Mouse (Mus musculus): ENCODE measurements around the gene Dcun1d2. TPM values are rescaled to one million over a fixed set of nuclear protein-coding genes. Genes with fewer than 3 reads are reported as not detected.

Gene Dcun1d2
- polyA plus RNA-seq, 1 experiment from 2014 or later = 20.9 TPM

GRCm38 (mm10) chr8:13306309-13306909 is 18.5 kb upstream of the Dcun1d2 start:
- no peak overlapping the region for H3K4me2 ChIP-seq
- 62% methylated on average over 7 of the region's 7 CpGs for WGBS
- no peak overlapping the region for H3K9ac ChIP-seq (ENCODE audit: low read depth, low read length)
- no peaks in the 10 kb centered on the region for H3K27me3 ChIP-seq (replicated peaks; ENCODE audit: control insufficient read depth, insufficient read depth, low read length)
- peaks cover 11% of the 10 kb centered on the region for H3K36me3 ChIP-seq (ENCODE audit: control insufficient read depth, insufficient read depth, low read length)
- H3K4me1 ChIP-seq (replicated peaks; ENCODE audit: control insufficient read depth, insufficient read depth, low read length) = no peaks in the 10 kb centered on the region
- H3K9me3 ChIP-seq (ENCODE audit: control insufficient read depth, low read length) = no peaks in the 10 kb centered on the region
- no peak for DNase-seq (ENCODE audit: low spot score)
- 0 out of 2 replicates have a peak, but pooled peaks have one; percentile 43 for ATAC-seq (replicated peaks; ENCODE audit: low FRiP score)
- H3K4me3 ChIP-seq (ENCODE audit: low read depth, low read length) = no peak overlapping the region
- H3K27ac ChIP-seq (ENCODE audit: low read depth, low read length) = no peak overlapping the region

DNA sequence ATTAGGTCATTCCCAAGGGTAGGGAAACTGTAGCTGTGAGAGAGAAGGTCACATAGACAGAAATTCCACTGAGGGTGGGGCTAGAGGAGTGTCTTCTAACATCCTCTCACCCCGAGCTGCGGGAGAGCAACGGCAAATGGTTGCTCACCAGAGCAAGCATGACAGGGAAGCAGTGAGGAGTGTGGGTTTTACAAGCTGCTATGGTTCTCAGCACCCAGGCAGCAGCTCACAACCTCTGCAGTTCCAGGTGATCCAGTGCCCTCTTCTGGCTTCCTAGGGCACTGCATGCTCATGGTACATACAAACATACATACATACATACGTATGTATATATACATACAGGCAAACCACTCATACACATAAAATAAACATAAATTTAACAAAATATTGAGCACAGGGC is 18.0 kb upstream of the Dcun1d2 start:
- Histone ChIP-seq H3K4me3 (ENCODE audit: low read depth, low read length) (no peak overlapping the region), H3K4me2 (no peak overlapping the region), H3K4me1 (replicated peaks; ENCODE audit: control insufficient read depth, insufficient read depth, low read length) (no peaks in the 10 kb centered on the region), H3K36me3 (ENCODE audit: control insufficient read depth, insufficient read depth, low read length) (peaks cover 11% of the 10 kb centered on the region), H3K9me3 (ENCODE audit: control insufficient read depth, low read length) (no peaks in the 10 kb centered on the region), H3K27ac (ENCODE audit: low read depth, low read length) (no peak overlapping the region), H3K27me3 (replicated peaks; ENCODE audit: control insufficient read depth, insufficient read depth, low read length) (no peaks in the 10 kb centered on the region), H3K9ac (ENCODE audit: low read depth, low read length) (no peak overlapping the region)
- no peak for ATAC-seq (replicated peaks; ENCODE audit: low FRiP score)
- no peak for DNase-seq (ENCODE audit: low spot score)
- WGBS = 93% methylated on average over 4 of the region's 4 CpGs

GRCm38 (mm10) chr8:13305459-13305858 is 17.5 kb upstream of the Dcun1d2 start:
- WGBS = 93% methylated on average over 6 of the region's 6 CpGs
- H3K27ac ChIP-seq (ENCODE audit: low read depth, low read length) = no peak overlapping the region
- ATAC-seq (replicated peaks; ENCODE audit: low FRiP score) (no peak), DNase-seq (ENCODE audit: low spot score) (no peak)
- no peaks in the 10 kb centered on the region for H3K4me1 ChIP-seq (replicated peaks; ENCODE audit: control insufficient read depth, insufficient read depth, low read length)
- no peak overlapping the region for H3K4me2 ChIP-seq
- peaks cover 11% of the 10 kb centered on the region for H3K36me3 ChIP-seq (ENCODE audit: control insufficient read depth, insufficient read depth, low read length)
- no peak overlapping the region for H3K9ac ChIP-seq (ENCODE audit: low read depth, low read length)
- no peak overlapping the region for H3K4me3 ChIP-seq (ENCODE audit: low read depth, low read length)
- no peaks in the 10 kb centered on the region for H3K9me3 ChIP-seq (ENCODE audit: control insufficient read depth, low read length)
- no peaks in the 10 kb centered on the region for H3K27me3 ChIP-seq (replicated peaks; ENCODE audit: control insufficient read depth, insufficient read depth, low read length)

- Histone ChIP-seq H3K4me1 (replicated peaks; ENCODE audit: control insufficient read depth, insufficient read depth, low read length) (no peaks in the 10 kb centered on the region), H3K9ac (ENCODE audit: low read depth, low read length) (no peak overlapping the region), H3K27ac (ENCODE audit: low read depth, low read length) (no peak overlapping the region), H3K4me3 (ENCODE audit: low read depth, low read length) (no peak overlapping the region), H3K27me3 (replicated peaks; ENCODE audit: control insufficient read depth, insufficient read depth, low read length) (no peaks in the 10 kb centered on the region), H3K9me3 (ENCODE audit: control insufficient read depth, low read length) (no peaks in the 10 kb centered on the region), H3K36me3 (ENCODE audit: control insufficient read depth, insufficient read depth, low read length) (peaks cover 23% of the 10 kb centered on the region), H3K4me2 (no peak overlapping the region)
- ATAC-seq (replicated peaks; ENCODE audit: low FRiP score) (no peak), DNase-seq (ENCODE audit: low spot score) (no peak)
- WGBS = 92% methylated on average over 7 of the region's 7 CpGs
Observed at GRCm38 (mm10) chr8:13301036-13301435, 13.1 kb upstream of the Dcun1d2 start.

GRCm38 (mm10) chr8:13299571-13299970 is 11.6 kb upstream of the Dcun1d2 start:
- no peaks in the 10 kb centered on the region for H3K27me3 ChIP-seq (replicated peaks; ENCODE audit: control insufficient read depth, insufficient read depth, low read length)
- H3K27ac ChIP-seq (ENCODE audit: low read depth, low read length) = no peak overlapping the region
- DNase-seq (ENCODE audit: low spot score) (no peak), ATAC-seq (replicated peaks; ENCODE audit: low FRiP score) (no peak)
- H3K9ac ChIP-seq (ENCODE audit: low read depth, low read length) = no peak overlapping the region
- H3K4me3 ChIP-seq (ENCODE audit: low read depth, low read length) = no peak overlapping the region
- H3K36me3 ChIP-seq (ENCODE audit: control insufficient read depth, insufficient read depth, low read length) = peaks cover 29% of the 10 kb centered on the region
- 93% methylated on average over 8 of the region's 8 CpGs for WGBS
- H3K4me2 ChIP-seq = no peak overlapping the region
- no peaks in the 10 kb centered on the region for H3K9me3 ChIP-seq (ENCODE audit: control insufficient read depth, low read length)
- H3K4me1 ChIP-seq (replicated peaks; ENCODE audit: control insufficient read depth, insufficient read depth, low read length) = no peaks in the 10 kb centered on the region

- Histone ChIP-seq H3K36me3 (ENCODE audit: control insufficient read depth, insufficient read depth, low read length) (peaks cover 16% of the 10 kb centered on the region), H3K4me1 (replicated peaks; ENCODE audit: control insufficient read depth, insufficient read depth, low read length) (no peaks in the 10 kb centered on the region), H3K27me3 (replicated peaks; ENCODE audit: control insufficient read depth, insufficient read depth, low read length) (no peaks in the 10 kb centered on the region), H3K4me3 (ENCODE audit: low read depth, low read length) (no peak overlapping the region), H3K9me3 (ENCODE audit: control insufficient read depth, low read length) (no peaks in the 10 kb centered on the region), H3K9ac (ENCODE audit: low read depth, low read length) (no peak overlapping the region), H3K4me2 (no peak overlapping the region), H3K27ac (ENCODE audit: low read depth, low read length) (no peak overlapping the region)
- 92% methylated on average over 9 of the region's 9 CpGs for WGBS
- DNase-seq (ENCODE audit: low spot score) = no peak
- ATAC-seq (replicated peaks; ENCODE audit: low FRiP score) = no peak
Observed at GRCm38 (mm10) chr8:13293677-13294470, 5.9 kb upstream of the Dcun1d2 start.

DNA sequence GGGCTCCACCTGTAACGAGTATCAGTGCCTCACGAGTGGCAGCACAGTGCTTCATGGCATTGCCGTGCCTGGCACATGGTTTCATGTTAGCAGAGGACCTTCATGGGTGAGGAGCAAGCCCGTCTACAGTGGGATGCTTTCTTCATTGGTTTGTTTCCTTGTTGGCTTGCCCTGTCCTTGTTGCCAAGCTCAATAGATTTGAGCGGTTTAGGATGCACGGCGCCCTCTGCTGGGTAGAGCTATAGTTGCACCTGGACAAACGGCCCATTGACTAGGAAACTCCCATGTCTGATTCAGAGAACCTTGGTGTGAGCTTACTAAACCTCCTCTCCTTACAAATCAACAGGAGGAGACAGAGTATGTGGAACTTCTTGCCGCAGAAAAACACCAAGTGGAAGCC is 4.4 kb upstream of the Dcun1d2 start:
- no peak overlapping the region for H3K9ac ChIP-seq (ENCODE audit: low read depth, low read length)
- no peaks in the 10 kb centered on the region for H3K4me1 ChIP-seq (replicated peaks; ENCODE audit: control insufficient read depth, insufficient read depth, low read length)
- no peak overlapping the region for H3K4me2 ChIP-seq
- WGBS = 27% methylated on average over 9 of the region's 9 CpGs
- H3K27ac ChIP-seq (ENCODE audit: low read depth, low read length) = no peak overlapping the region
- H3K4me3 ChIP-seq (ENCODE audit: low read depth, low read length) = no peak overlapping the region
- ATAC-seq (replicated peaks; ENCODE audit: low FRiP score) = no peak
- H3K27me3 ChIP-seq (replicated peaks; ENCODE audit: control insufficient read depth, insufficient read depth, low read length) = no peaks in the 10 kb centered on the region
- H3K36me3 ChIP-seq (ENCODE audit: control insufficient read depth, insufficient read depth, low read length) = peaks cover 16% of the 10 kb centered on the region
- no peaks in the 10 kb centered on the region for H3K9me3 ChIP-seq (ENCODE audit: control insufficient read depth, low read length)
- peak; percentile 75 for DNase-seq (ENCODE audit: low spot score)

DNA sequence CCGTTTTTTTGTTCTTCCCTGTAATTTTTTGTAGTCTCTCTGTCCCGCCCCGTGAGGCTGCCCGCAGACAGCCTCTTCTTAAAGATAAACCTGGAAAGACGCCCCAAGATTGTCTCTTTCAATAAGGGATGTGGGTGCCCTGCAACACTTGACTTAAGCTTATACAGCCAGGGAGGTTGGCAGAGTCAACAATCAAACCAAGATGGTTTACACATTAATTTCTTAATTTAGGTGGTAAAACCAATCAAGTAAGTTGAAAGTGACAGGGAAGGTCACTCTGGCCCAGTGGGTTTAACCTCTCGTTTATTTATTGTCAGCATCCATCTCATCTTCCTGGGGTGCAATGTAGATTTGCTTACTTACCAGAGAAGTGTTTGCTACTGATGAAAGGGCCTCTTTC is 715 bp upstream of the Dcun1d2 start:
- Histone ChIP-seq H3K9ac (ENCODE audit: low read depth, low read length) (peak overlapping the region; percentile 84), H3K9me3 (ENCODE audit: control insufficient read depth, low read length) (no peaks in the 10 kb centered on the region), H3K27ac (ENCODE audit: low read depth, low read length) (no peak overlapping the region), H3K4me2 (peak overlapping the region; percentile 96), H3K27me3 (replicated peaks; ENCODE audit: control insufficient read depth, insufficient read depth, low read length) (no peaks in the 10 kb centered on the region), H3K4me3 (ENCODE audit: low read depth, low read length) (peak overlapping the region; percentile 83), H3K4me1 (replicated peaks; ENCODE audit: control insufficient read depth, insufficient read depth, low read length) (peaks cover 8% of the 10 kb centered on the region), H3K36me3 (ENCODE audit: control insufficient read depth, insufficient read depth, low read length) (peaks cover 2% of the 10 kb centered on the region; the same call in 1 of the 2 replicates)
- ATAC-seq (replicated peaks; ENCODE audit: low FRiP score) (no peak), DNase-seq (ENCODE audit: low spot score) (no peak)
- 5% methylated on average over 6 of the region's 6 CpGs for WGBS

GRCm38 (mm10) chr8:13287304-13287691 is 633 bp downstream of the Dcun1d2 start:
- Histone ChIP-seq H3K36me3 (ENCODE audit: control insufficient read depth, insufficient read depth, low read length) (no peaks in the 10 kb centered on the region), H3K27ac (ENCODE audit: low read depth, low read length) (peak overlapping the region; percentile 99), H3K4me2 (peak overlapping the region; percentile 96), H3K4me1 (replicated peaks; ENCODE audit: control insufficient read depth, insufficient read depth, low read length) (peaks cover 8% of the 10 kb centered on the region), H3K9me3 (ENCODE audit: control insufficient read depth, low read length) (no peaks in the 10 kb centered on the region), H3K27me3 (replicated peaks; ENCODE audit: control insufficient read depth, insufficient read depth, low read length) (no peaks in the 10 kb centered on the region), H3K4me3 (ENCODE audit: low read depth, low read length) (peak overlapping the region; percentile 83), H3K9ac (ENCODE audit: low read depth, low read length) (peak overlapping the region; percentile 84)
- DNase-seq (ENCODE audit: low spot score) = peak; percentile 86
- WGBS = under 1% methylated on average over 34 of the region's 34 CpGs
- ATAC-seq (replicated peaks; ENCODE audit: low FRiP score) = peak; percentile 86
